Mouse (Mus musculus): Measurements from ENCODE around the gene Chil5. TPM values are rescaled to one million over a fixed set of nuclear protein-coding genes. Genes with fewer than 3 reads are reported as not detected.
"Not testable (repeated sequence)": the region's sequence is repeated elsewhere in the genome, so short reads cannot be mapped to it uniquely, and the experiment has no call there.

The Chil5 gene
- total RNA-seq (2021) (not detected), polyA plus RNA-seq (2012; rRNA removed) (not detected in 2 replicates)
- long read RNA-seq = 0 reads

GRCm38 (mm10) chr3:106032781-106033180 lies at the start of gene Chil5:
Gene Chil5 (minus strand): TSS chr3:106032814.
- DNase-seq = no peak

- no peak for DNase-seq
Measured at GRCm38 (mm10) chr3:106074824-106075223, 42.2 kb upstream of the Chil5 start.

GRCm38 (mm10) chr3:106070994-106071393 lies 38.4 kb upstream of the Chil5 start:
- no peak for DNase-seq

GRCm38 (mm10) chr3:106067707-106068106 lies 35.1 kb upstream of the Chil5 start:
- DNase-seq = not testable (repeated sequence)

GRCm38 (mm10) chr3:106057966-106058365 lies 25.4 kb upstream of the Chil5 start:
- DNase-seq = no peak

- DNase-seq = no peak
Measured at GRCm38 (mm10) chr3:106051896-106052295, 19.3 kb upstream of the Chil5 start.

- DNase-seq = no peak
Measured at GRCm38 (mm10) chr3:106040306-106040705, 7.7 kb upstream of the Chil5 start.

- DNase-seq = no peak
Measured at GRCm38 (mm10) chr3:106024135-106024534, 8.5 kb downstream of the Chil5 start.

GRCm38 (mm10) chr3:106021840-106022239 lies 10.8 kb downstream of the Chil5 start:
- DNase-seq = no peak

- no peak for DNase-seq
Measured at GRCm38 (mm10) chr3:106014546-106014945, 18.1 kb downstream of the Chil5 start, which contains the start of gene Pifo. Gene Pifo (minus strand): TSS chr3:106014646.

- not testable (repeated sequence) for DNase-seq
Measured at GRCm38 (mm10) chr3:106003360-106003759, 29.3 kb downstream of the Chil5 start.

GRCm38 (mm10) chr3:106001416-106002370 lies 30.9 kb downstream of the Chil5 start:
- DNase-seq = no peak

- no peak for DNase-seq
Measured at GRCm38 (mm10) chr3:106000707-106001375, 31.8 kb downstream of the Chil5 start.

- DNase-seq = no peak
Measured at GRCm38 (mm10) chr3:105994730-105995129, 37.9 kb downstream of the Chil5 start.

GRCm38 (mm10) chr3:105991653-105992283 lies 40.8 kb downstream of the Chil5 start:
- peak; percentile 18 for DNase-seq

GRCm38 (mm10) chr3:105989611-105990010 lies 43.0 kb downstream of the Chil5 start:
- not testable (repeated sequence) for DNase-seq

GRCm38 (mm10) chr3:105974174-105974573 lies 58.4 kb downstream of the Chil5 start:
- DNase-seq = no peak

GRCm38 (mm10) chr3:105973411-105973810 lies 59.2 kb downstream of the Chil5 start, which contains the start of gene Ovgp1:
Gene Ovgp1 (plus strand): TSS chr3:105973711.
- DNase-seq = no peak

- DNase-seq = no peak
Measured at GRCm38 (mm10) chr3:105971831-105972446, 60.7 kb downstream of the Chil5 start.
